8 mouse cellular contexts compared by ENCODE assay signal in the genomic region with DNA sequence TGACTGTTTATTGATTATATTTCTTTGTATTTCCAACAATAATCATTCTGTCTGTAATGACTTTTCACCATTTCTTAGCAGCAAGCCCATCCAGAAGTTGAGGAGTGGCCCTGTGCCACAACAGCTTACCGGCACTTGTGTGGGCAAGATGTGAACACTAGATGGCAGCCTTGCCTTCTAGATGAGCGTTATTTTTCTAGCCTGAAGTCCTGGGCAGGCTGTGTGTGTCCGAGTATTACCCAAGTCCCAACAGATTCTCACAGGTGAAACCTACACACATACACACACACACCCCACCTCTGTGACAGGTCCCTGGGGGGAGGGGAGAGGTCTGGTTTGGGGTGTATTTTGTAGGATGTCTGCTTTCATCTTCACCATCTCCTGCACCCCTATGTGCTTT. TPM values are rescaled to one million over a fixed set of nuclear protein-coding genes. Genes with fewer than 3 reads are reported as not detected.
DNase-seq lines count a peak whose midpoint lies in the region; ATAC-seq and TF ChIP-seq lines count a peak whose summit lies in the region.

No protein-coding gene starts in this region.

- no peak overlapping the region for H3K4me3 ChIP-seq in embryonic facial prominence, embryonic 11.5 days (ENCODE audit: low read depth, low read length)
- H3K4me3 ChIP-seq in kidney, postnatal 0 days (replicated peaks; ENCODE audit: low read depth, low read length) = no peak overlapping the region
- H3K4me3 ChIP-seq in liver, adult 2 months (ENCODE audit: insufficient read depth, low read depth, low read length) = no peak overlapping the region
- no peak overlapping the region for H3K4me3 ChIP-seq in stomach, embryonic 16.5 days (replicated peaks; ENCODE audit: low read length)

- no peaks in the 10 kb centered on the region for H3K27me3 ChIP-seq in embryonic facial prominence, embryonic 11.5 days (ENCODE audit: control insufficient read depth, insufficient read depth, low read length)
- H3K27me3 ChIP-seq in kidney, postnatal 0 days (ENCODE audit: insufficient read depth, low read length) = no peaks in the 10 kb centered on the region
- H3K27me3 ChIP-seq in liver, adult 2 months (ENCODE audit: control insufficient read depth, insufficient read depth, low read length) = no peaks in the 10 kb centered on the region
- no peaks in the 10 kb centered on the region for H3K27me3 ChIP-seq in stomach, embryonic 16.5 days (ENCODE audit: control insufficient read depth, insufficient read depth, low read length)

- peak; percentile 88 for TF ChIP-seq CTCF in kidney, postnatal 0 days (IDR thresholded peaks at IDR 0.05; ENCODE audit: low read depth)
- TF ChIP-seq CTCF in liver, adult 2 months (IDR thresholded peaks at IDR 0.05; ENCODE audit: low read depth, low read length) = peak; percentile 87

- H3K9ac ChIP-seq in embryonic facial prominence, embryonic 11.5 days (replicated peaks; ENCODE audit: low read length) = no peak overlapping the region
- H3K9ac ChIP-seq in kidney, postnatal 0 days (ENCODE audit: low read depth, low read length) = no peak overlapping the region
- no peak overlapping the region for H3K9ac ChIP-seq in liver, adult 2 months (ENCODE audit: low read depth, low read length)
- H3K9ac ChIP-seq in stomach, embryonic 16.5 days (ENCODE audit: low read length) = no peak overlapping the region

- no peak overlapping the region for H3K27ac ChIP-seq in embryonic facial prominence, embryonic 11.5 days (replicated peaks; ENCODE audit: low read depth, low read length)
- no peak overlapping the region for H3K27ac ChIP-seq in kidney, postnatal 0 days
- no peak overlapping the region for H3K27ac ChIP-seq in liver, adult 2 months (replicated peaks; ENCODE audit: insufficient read depth, low read depth, low read length)
- H3K27ac ChIP-seq in stomach, embryonic 16.5 days (ENCODE audit: low read length) = no peak overlapping the region

- 5% methylated on average over 3 of the region's 3 CpGs for WGBS in embryonic facial prominence, embryonic 11.5 days
- 1% methylated on average over 3 of the region's 3 CpGs for WGBS in kidney, postnatal 0 days
- 0% methylated on average over 3 of the region's 3 CpGs for WGBS in liver, adult 2 months
- WGBS in stomach, embryonic 16.5 days = under 1% methylated on average over 3 of the region's 3 CpGs

- H3K36me3 ChIP-seq in embryonic facial prominence, embryonic 11.5 days (replicated peaks; ENCODE audit: control insufficient read depth, insufficient read depth, low read depth, low read length) = no peaks in the 10 kb centered on the region
- no peaks in the 10 kb centered on the region for H3K36me3 ChIP-seq in kidney, postnatal 0 days (ENCODE audit: insufficient read depth, low read length)
- H3K36me3 ChIP-seq in liver, adult 2 months (ENCODE audit: control insufficient read depth, insufficient read depth, low read length) = no peaks in the 10 kb centered on the region
- no peaks in the 10 kb centered on the region for H3K36me3 ChIP-seq in stomach, embryonic 16.5 days (ENCODE audit: control insufficient read depth, insufficient read depth, low read length)

- H3K79me2 ChIP-seq in liver, adult 2 months (ENCODE audit: control insufficient read depth, insufficient read depth, low read length) = no peaks in the 10 kb centered on the region

- DNase-seq in CD4-positive helper T cell, adult 2 months (ENCODE audit: low read depth, low spot score) = peak; percentile 66
- DNase-seq in adrenal gland, postnatal 25 days = peak; percentile 61
- DNase-seq in embryonic facial prominence, embryonic 11.5 days (ENCODE audit: low spot score) = peak; percentile 87
- DNase-seq in heart, adult 8-10 months (ENCODE audit: low spot score) = peak; percentile 53
- DNase-seq in kidney, postnatal 0 days (ENCODE audit: low spot score) = peak; percentile 86
- peak; percentile 78 for DNase-seq in liver, adult 2 months (ENCODE audit: extremely low read depth, low read depth, low spot score)
- peak; percentile 60 for DNase-seq in neural tube, embryonic 10.5 days (ENCODE audit: extremely low spot score, low spot score)

- H3K4me2 ChIP-seq in embryonic facial prominence, embryonic 11.5 days (ENCODE audit: low read depth, low read length) = no peak overlapping the region
- H3K4me2 ChIP-seq in kidney, postnatal 0 days (ENCODE audit: low read length) = no peak overlapping the region
- H3K4me2 ChIP-seq in stomach, embryonic 16.5 days (ENCODE audit: low read depth, low read length) = no peak overlapping the region

- no peaks in the 10 kb centered on the region for H3K9me3 ChIP-seq in embryonic facial prominence, embryonic 11.5 days (replicated peaks; ENCODE audit: control insufficient read depth, low read length)
- H3K9me3 ChIP-seq in kidney, postnatal 0 days (replicated peaks; ENCODE audit: low read length) = no peaks in the 10 kb centered on the region
- no peaks in the 10 kb centered on the region for H3K9me3 ChIP-seq in stomach, embryonic 16.5 days (replicated peaks; ENCODE audit: control insufficient read depth, low read length)

- no peak for TF ChIP-seq POLR2A in liver, adult 2 months (IDR thresholded peaks at IDR 0.05; ENCODE audit: extremely low read depth, insufficient read depth, low read length)

- ATAC-seq in embryonic facial prominence, embryonic 11.5 days (replicated peaks; ENCODE audit: insufficient number of reproducible peaks, low FRiP score, low TSS enrichment, low read depth) = peak; percentile 67; the same call in 1 of the 2 replicates
- no peak for ATAC-seq in kidney, postnatal 0 days (replicated peaks; ENCODE audit: low FRiP score, low read depth)
- ATAC-seq in stomach, embryonic 16.5 days (ENCODE audit: insufficient read depth, low FRiP score) = peak; percentile 72; the same call in 1 of the 2 replicates

- H3K4me1 ChIP-seq in embryonic facial prominence, embryonic 11.5 days (ENCODE audit: control insufficient read depth, insufficient read depth, low read length) = no peaks in the 10 kb centered on the region
- no peaks in the 10 kb centered on the region for H3K4me1 ChIP-seq in kidney, postnatal 0 days (replicated peaks; ENCODE audit: insufficient read depth, low read length)
- H3K4me1 ChIP-seq in liver, adult 2 months (ENCODE audit: control insufficient read depth, insufficient read depth, low read length) = no peaks in the 10 kb centered on the region
- no peaks in the 10 kb centered on the region for H3K4me1 ChIP-seq in stomach, embryonic 16.5 days (ENCODE audit: control insufficient read depth, insufficient read depth, low read length)

RNA-seq across cellular contexts. Expression of a gene that starts 47.2 kb away (rescaled TPM):
- 75.1 and 80.6 TPM in 2 replicates for total RNA-seq in adrenal gland, postnatal 25 days (2021)
- 60.0 and 63.1 TPM in 2 replicates for polyA plus RNA-seq in embryonic facial prominence, embryonic 11.5 days (2014; fragmentation: Nextera tagmentation; extraction: Ambion mirVana)
- 100 to 1,000 TPM; 129 to 143 (median 135) TPM for total RNA-seq in heart, adult 8-10 months (2022)
- 31.2 and 34.1 TPM in 2 replicates for polyA plus RNA-seq in kidney, postnatal 0 days (2015; fragmentation: Nextera tagmentation; extraction: Ambion mirVana)
- total RNA-seq in liver, adult 2 months (2014; rRNA removed) = 101 and 103 TPM in 2 replicates
- 15.3 and 17.4 TPM in 2 replicates for polyA plus RNA-seq in liver, adult 2 months (2012; rRNA removed)
- 43.3 and 46.1 TPM in 2 replicates for polyA plus RNA-seq in stomach, embryonic 16.5 days (2015; fragmentation: Nextera tagmentation; extraction: Ambion mirVana)
